Mouse (Mus musculus) ES-Bruce4 (cell line): ENCODE results near the gene Prm1.

Experiments
- CTCF ChIP-seq: IDR thresholded peaks from one replicate; pipeline ENCODE4 v1.8.1; 2011; ENCODE audit warnings: low read depth, low read length
- EP300 ChIP-seq: IDR thresholded peaks from 2 replicates; pipeline ENCODE4 v1.6.1; 2011; ENCODE audit warnings: low read depth, low read length; ENCODE audit not compliant: insufficient read depth
- POLR2A ChIP-seq: IDR thresholded peaks from one replicate; pipeline ENCODE4 v1.8.1; 2011; ENCODE audit warnings: low read length; ENCODE audit not compliant: insufficient read depth

DNA sequence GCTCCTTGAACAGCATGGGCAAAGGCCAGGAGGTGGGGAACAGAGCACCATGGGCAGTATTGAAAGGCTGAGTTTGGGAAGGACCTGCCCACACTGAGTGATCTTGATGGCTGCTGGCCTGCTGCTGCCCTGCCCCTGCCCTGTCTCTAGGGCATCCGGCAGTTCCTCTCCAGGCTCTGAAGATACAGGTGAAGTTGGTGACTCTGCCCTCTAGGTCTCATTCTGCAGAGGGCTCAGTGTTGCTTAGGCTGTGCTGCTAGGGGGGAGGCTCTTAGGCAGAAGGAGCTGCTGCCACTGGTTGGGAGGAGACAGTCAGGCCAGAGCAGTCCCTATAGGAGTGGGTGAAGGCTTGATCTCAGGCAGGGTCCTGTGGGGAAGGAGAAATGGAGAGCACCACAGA is 32.3 kb upstream of the Prm1 start:
- TF ChIP-seq CTCF (no peak), POLR2A (no peak), EP300 (no peak)
